Mouse (Mus musculus) gastrocnemius, postnatal 4 days (tissue): ENCODE data around the gene Polr2g. TPM values are rescaled to one million over a fixed set of nuclear protein-coding genes. Genes with fewer than 3 reads are reported as not detected.

Source experiments
- DNase-seq, 2 experiments: peaks; one replicate each; pipeline ENCODE4 v3.0.0; 2021 to 2022; ENCODE audit warnings: low spot score in 2 of 2, mixed read lengths in 2 of 2
- total RNA-seq, 2 experiments: library from RNA; stranded (reverse); gene quantifications; 2 replicates each; pipeline ENCODE4 v1.2.3; 2021

Polr2g gene
- total RNA-seq, 2 experiments from 2014 or later: 61.0 to 65.4 TPM

DNA sequence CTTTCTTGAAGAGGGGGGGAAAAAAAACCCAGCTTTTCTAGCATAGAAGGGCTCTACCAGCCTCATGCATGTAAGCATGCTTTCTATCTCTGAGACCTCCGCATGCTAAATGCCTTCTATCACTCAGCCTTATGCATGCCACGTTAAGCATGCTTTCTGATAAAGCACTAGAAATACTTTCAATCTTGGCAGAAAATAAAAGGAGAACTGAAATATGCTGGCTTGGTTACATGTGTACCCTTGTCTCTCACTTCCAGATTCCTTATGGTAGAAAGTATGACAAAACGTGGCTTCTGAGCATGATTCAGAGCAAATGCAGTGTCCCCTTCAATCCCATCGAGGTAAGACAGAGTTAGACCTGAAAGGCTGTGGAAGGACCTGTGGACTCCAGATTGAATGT, 35.1 kb downstream of the Polr2g start:
- DNase-seq: no peak

DNA sequence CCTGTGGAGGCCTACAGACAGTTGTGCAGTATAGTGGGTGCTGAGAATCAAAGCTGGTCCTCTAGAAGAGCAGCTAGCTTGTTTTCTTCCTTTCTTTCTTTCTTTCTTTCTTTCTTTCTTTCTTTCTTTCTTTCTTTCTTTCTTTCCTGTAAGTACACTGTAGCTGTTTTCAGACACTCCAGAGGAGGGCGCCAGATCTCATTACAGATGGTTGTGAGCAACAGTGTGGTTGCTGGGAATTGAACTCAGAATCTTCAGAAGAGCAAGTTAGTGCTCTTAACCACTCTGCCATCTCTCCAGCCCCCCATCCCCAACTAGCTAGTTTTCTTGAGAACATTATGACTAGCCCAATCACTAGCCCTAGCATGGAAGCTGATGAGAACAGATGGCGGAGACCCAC, 37.6 kb downstream of the Polr2g start:
- no peak for DNase-seq

DNA sequence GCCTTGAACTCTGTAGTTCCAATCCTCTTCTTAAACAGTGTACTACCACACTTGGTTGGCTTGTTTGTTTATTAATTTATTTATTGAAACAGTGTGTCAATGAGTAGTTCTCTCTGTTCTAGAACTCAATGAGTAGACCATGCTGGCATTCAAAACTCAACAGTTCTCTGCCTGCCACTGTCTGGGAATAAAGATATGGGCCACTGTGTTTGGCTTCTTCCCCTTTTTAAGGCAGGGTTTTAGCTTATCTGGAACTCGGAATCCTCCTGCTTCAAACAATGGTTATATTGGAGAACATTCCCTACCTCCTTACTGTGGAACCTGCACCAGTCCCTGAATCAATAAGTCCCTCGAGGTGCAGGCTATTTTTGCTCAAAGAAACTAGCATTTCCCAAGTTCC, 39.5 kb downstream of the Polr2g start:
- DNase-seq: no peak

DNA sequence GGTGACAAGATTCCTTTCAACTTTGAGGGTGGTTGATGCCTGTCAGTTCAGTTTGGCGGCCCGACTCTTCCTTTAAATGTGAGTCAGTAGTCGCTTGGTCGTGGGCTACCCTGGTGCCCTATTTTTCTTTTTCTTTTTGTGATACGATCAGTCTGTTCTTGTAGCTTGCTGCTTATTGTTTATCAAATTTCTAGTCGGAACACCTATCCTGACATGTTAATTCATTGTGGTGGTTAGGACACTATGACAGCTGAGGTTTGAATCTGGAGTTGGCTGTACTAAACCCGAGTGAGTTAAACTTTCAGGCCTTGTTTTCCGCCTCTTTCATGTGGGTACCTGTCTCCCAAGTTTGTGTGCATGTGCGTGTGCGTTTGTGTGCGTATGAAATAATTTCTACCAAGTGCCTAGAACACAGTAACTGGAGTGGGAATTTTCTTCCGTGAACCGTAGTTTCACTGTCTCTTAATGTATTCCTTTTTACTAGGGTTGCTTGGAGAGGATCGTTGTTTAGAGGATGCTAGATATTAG, 40.8 kb downstream of the Polr2g start:
- no peak for DNase-seq

DNA sequence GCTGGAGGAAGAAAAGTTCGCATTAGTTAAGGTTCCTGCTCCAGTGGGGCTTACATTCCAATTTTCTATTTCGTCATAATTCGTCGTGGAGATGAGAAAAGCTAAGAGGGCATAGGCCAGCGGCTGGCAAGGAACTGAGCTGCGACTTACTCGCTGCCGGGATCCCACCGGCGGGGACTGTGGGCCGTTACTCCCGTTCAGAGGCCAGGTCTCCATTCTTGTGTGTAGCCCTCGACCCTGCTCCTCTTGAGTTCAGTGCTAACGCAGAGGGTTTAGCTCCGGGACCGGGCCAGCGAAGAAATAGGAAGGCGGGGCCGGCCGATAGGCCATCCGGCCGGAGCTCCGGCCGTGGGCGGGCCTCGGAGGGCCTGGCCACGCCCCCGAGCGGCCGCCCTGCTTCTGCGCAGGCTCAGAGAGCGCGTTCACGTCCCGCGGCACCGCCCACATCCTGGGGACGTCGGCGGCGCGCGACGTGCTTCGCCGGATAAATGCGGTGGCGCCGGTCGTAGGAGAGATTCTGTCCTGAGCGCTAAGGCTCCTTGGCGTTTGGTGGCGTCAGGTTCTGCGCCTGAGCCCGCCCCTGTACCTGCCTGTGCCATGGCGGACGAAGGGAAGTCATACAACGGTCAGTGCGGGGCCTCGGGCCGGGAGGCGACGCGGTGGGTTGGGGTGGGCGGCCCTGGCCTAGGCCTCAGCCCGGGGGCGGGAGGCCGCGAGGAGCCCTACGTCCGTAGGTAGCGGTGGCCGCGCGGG, 41.6 kb downstream of the Polr2g start, which contains the start of gene Nxf1:
Nxf1 (plus strand) TSS at position 439 of the 753 bp plus-strand sequence.
- peak; percentile 91 to 95 for DNase-seq

DNA sequence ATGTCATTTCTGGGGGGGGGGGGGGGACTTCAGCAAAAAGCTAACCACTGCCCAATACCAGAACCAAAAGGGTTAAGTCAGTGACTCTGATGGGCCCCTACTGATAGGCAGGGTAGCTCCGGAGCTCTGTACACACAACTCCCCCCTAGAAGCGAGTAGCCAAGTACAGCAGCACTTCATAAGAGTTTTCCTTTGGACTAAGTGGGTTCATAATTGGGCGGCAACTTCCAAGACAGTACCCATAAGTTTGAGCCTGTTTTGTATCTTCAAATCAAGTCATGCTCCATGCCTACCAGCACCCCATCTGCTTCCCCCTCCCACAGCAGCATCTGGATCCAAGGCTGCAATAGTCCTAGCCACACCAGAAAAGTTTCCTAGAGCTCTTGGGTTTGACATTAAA, 42.7 kb downstream of the Polr2g start:
- DNase-seq: no peak

DNA sequence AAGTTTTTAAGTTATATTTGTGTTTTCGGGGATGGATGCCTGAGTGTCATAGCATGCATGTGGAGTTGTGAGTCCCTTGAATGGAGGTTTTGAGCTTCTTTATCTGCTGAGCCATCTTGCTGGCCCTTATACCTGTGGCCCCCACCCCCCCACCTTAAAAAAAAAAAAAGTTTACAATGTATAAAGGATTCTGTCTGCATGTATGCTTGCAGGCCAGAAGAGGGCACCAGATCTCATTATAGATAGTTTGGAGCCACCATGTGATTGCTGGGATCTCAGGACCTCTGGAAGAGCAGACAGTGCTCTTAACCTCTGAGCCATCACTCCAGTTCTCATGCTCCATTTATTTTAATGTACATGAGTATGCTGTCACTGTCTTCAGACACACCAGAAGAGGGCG, 51.0 kb downstream of the Polr2g start:
- DNase-seq: no peak

DNA sequence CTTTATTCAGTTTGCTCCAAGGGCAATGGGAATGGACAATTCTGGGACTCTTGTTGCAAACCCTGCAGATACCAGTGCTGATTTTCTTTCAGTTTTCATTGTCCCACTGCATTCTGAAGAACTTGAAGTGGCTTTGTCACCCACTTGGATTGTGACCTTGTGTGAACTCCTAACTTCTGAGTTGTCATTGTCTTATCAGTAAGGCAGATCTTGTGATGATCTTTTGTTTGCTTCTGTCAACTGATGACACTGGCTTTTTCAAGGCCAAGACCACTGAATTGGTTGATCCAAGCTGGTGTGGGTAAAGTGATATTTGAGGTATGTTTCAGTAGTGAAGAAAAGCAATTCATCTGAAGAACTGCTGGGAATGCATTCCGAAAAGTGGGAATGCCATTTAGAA, 53.0 kb downstream of the Polr2g start:
- DNase-seq: no peak

Other genes starting within 250 kb of the Polr2g start
- gene Slc22a8, start 207.3 kb downstream of the Polr2g start, total RNA-seq: not detected
- not detected for gene Slc22a6, start 180.5 kb downstream of the Polr2g start, total RNA-seq
- gene Chrm1, start 134.8 kb downstream of the Polr2g start, total RNA-seq: under 1 TPM; 0.05 to 0.10 TPM
- 10 to 100 TPM; 42.4 to 43.8 TPM for gene Slc3a2, start 75.2 kb downstream of the Polr2g start, total RNA-seq
- gene Wdr74, start 62.8 kb downstream of the Polr2g start, total RNA-seq: 10 to 100 TPM; 34.5 to 35.1 TPM
- gene 1700092M07Rik, start 57.9 kb downstream of the Polr2g start, total RNA-seq: 1 to 10 TPM in 1 of 2 experiments, not detected in 1; 2.5 TPM
- 10 to 100 TPM; 59.1 to 60.5 TPM for gene Stx5a, start 57.2 kb downstream of the Polr2g start, total RNA-seq
- gene Nxf1, start 41.5 kb downstream of the Polr2g start, total RNA-seq: 10 to 100 TPM; 70.4 to 80.5 TPM
- gene Tmem223, start 27.6 kb downstream of the Polr2g start, total RNA-seq: 10 to 100 TPM; 71.4 to 85.6 TPM
- 10 to 100 TPM; 19.3 to 21.9 TPM for gene Tmem179b, start 24.1 kb downstream of the Polr2g start, total RNA-seq
- 10 to 100 TPM; 15.5 to 16.9 TPM for gene Taf6l, start 12.2 kb downstream of the Polr2g start, total RNA-seq
- gene Zbtb3, start 4.0 kb upstream of the Polr2g start, total RNA-seq: 1 to 10 TPM; 1.4 to 1.5 TPM
- gene Ttc9c, start 20.8 kb upstream of the Polr2g start, total RNA-seq: 10 to 100 TPM; 19.9 to 22.9 TPM
- 10 to 100 TPM; 61.3 to 71.0 TPM for gene Hnrnpul2, start 21.4 kb upstream of the Polr2g start, total RNA-seq
- under 1 TPM in 1 of 2 experiments, not detected in 1; 0.67 TPM for gene AC129217.1, start 31.2 kb upstream of the Polr2g start, total RNA-seq
- 10 to 100 TPM; 22.1 to 24.2 TPM for gene Bscl2, start 38.9 kb upstream of the Polr2g start, total RNA-seq
- gene Gng3, start 40.6 kb upstream of the Polr2g start, total RNA-seq: under 1 TPM; 0.17 to 0.26 TPM
- 10 to 100 TPM; 18.7 to 22.9 TPM for gene Lrrn4cl, start 52.2 kb upstream of the Polr2g start, total RNA-seq
- gene Ubxn1, start 72.9 kb upstream of the Polr2g start, total RNA-seq: 100 to 1,000 TPM; 149 to 158 TPM
- gene Uqcc3, start 82.3 kb upstream of the Polr2g start, total RNA-seq: 10 to 100 TPM; 48.1 to 49.3 TPM
- 10 to 100 TPM in 1 of 2 experiments, 1 to 10 TPM in 1; 2.4 to 11.4 TPM for gene Lbhd1, start 85.2 kb upstream of the Polr2g start, total RNA-seq
- gene Gm49403, start 85.4 kb upstream of the Polr2g start, total RNA-seq: not detected
- gene 1810009A15Rik, start 90.3 kb upstream of the Polr2g start, total RNA-seq: 10 to 100 TPM; 30.0 to 30.9 TPM
- gene Gm49416, start 90.3 kb upstream of the Polr2g start, total RNA-seq: 1 to 10 TPM; 1.5 to 2.9 TPM
- gene Ints5, start 94.4 kb upstream of the Polr2g start, total RNA-seq: 10 to 100 TPM; 19.0 to 20.1 TPM
- gene Ganab, start 99.5 kb upstream of the Polr2g start, total RNA-seq: 10 to 100 TPM; 74.2 to 77.0 TPM
- 10 to 100 TPM; 29.6 to 31.6 TPM for gene B3gat3, start 121.8 kb upstream of the Polr2g start, total RNA-seq
- gene Rom1, start 130.8 kb upstream of the Polr2g start, total RNA-seq: 1 to 10 TPM; 4.4 to 4.9 TPM
- 10 to 100 TPM; 24.3 to 26.7 TPM for gene Eml3, start 131.0 kb upstream of the Polr2g start, total RNA-seq
- gene Mta2, start 143.3 kb upstream of the Polr2g start, total RNA-seq: 10 to 100 TPM; 61.1 to 69.8 TPM
- 10 to 100 TPM; 12.7 to 14.9 TPM for gene Tut1, start 155.3 kb upstream of the Polr2g start, total RNA-seq
- 100 to 1,000 TPM; 704 to 748 TPM for gene Eef1g, start 168.5 kb upstream of the Polr2g start, total RNA-seq
- 100 to 1,000 TPM; 377 to 414 TPM for gene Ahnak, start 190.7 kb upstream of the Polr2g start, total RNA-seq